Mouse (Mus musculus): ENCODE data around the gene Neurod4.

Gene Neurod4

GRCm38 (mm10) chr10:130234576-130234975 is 45.5 kb downstream of the Neurod4 start:
- DNase-seq (ENCODE audit: low read depth) = no peak

DNA sequence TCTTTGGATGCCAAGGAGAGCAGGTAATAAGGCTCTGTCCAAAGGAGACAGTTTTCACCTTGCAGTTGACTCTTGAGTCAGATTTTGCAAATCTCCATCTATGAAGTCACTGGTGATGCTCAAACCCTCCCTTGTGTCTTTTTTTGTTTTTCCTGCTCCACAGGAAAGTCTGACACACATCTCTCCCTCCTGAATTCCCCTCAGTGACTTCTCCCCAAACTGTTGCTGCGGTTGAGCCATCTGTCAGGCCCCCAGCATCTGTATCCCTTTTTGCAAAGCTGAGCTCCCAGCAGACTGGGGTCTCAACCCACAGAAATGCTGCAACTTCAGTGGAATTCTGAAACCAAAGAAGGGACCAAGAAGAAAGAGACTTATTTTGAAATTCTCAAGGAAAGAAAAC is 47.9 kb downstream of the Neurod4 start:
- no peak for DNase-seq (ENCODE audit: low read depth)

GRCm38 (mm10) chr10:130229584-130229983 is 50.5 kb downstream of the Neurod4 start:
- no peak for DNase-seq (ENCODE audit: low read depth)

- peak; percentile 6 for DNase-seq (ENCODE audit: low read depth)
These were observed 51.8 kb downstream of the Neurod4 start for GRCm38 (mm10) chr10:130228246-130228645.

GRCm38 (mm10) chr10:130225034-130225433 is 55.0 kb downstream of the Neurod4 start:
- no peak for DNase-seq (ENCODE audit: low read depth)

Measured in fibroblast of lung, adult 2 months (primary cell).